Mouse (Mus musculus): ENCODE measurements around the gene Tspan14. TPM values are rescaled to one million over a fixed set of nuclear protein-coding genes. Genes with fewer than 3 reads are reported as not detected.

The Tspan14 gene
- polyA plus RNA-seq, 1 experiment: 4.9 TPM

GRCm38 (mm10) chr14:40893196-40893595 is 73.4 kb downstream of the Tspan14 start, which contains the start of gene Sh2d4b:
Sh2d4b (minus strand) TSS chr14:40893266.
- no peak for TF ChIP-seq GATA1 (IDR thresholded peaks at IDR 0.05; ENCODE audit: low read length)

- TF ChIP-seq GATA1 (IDR thresholded peaks at IDR 0.05; ENCODE audit: low read length): no peak
Measured at GRCm38 (mm10) chr14:40892326-40892825, 74.2 kb downstream of the Tspan14 start.

- TF ChIP-seq GATA1 (IDR thresholded peaks at IDR 0.05; ENCODE audit: low read length): no peak
Measured at GRCm38 (mm10) chr14:40891506-40891905, 75.1 kb downstream of the Tspan14 start.

- TF ChIP-seq GATA1 (IDR thresholded peaks at IDR 0.05; ENCODE audit: low read length): no peak
Measured at GRCm38 (mm10) chr14:40889704-40890103, 76.9 kb downstream of the Tspan14 start.

GRCm38 (mm10) chr14:40889181-40889580 is 77.4 kb downstream of the Tspan14 start:
- TF ChIP-seq GATA1 (IDR thresholded peaks at IDR 0.05; ENCODE audit: low read length): no peak

GRCm38 (mm10) chr14:40886428-40887202 is 80.0 kb downstream of the Tspan14 start:
- TF ChIP-seq GATA1 (IDR thresholded peaks at IDR 0.05; ENCODE audit: low read length): no peak

GRCm38 (mm10) chr14:40885752-40886151 is 80.9 kb downstream of the Tspan14 start:
- TF ChIP-seq GATA1 (IDR thresholded peaks at IDR 0.05; ENCODE audit: low read length): no peak

- TF ChIP-seq GATA1 (IDR thresholded peaks at IDR 0.05; ENCODE audit: low read length): no peak
Measured at GRCm38 (mm10) chr14:40885225-40885624, 81.4 kb downstream of the Tspan14 start.

- TF ChIP-seq GATA1 (IDR thresholded peaks at IDR 0.05; ENCODE audit: low read length): no peak
Measured at GRCm38 (mm10) chr14:40874565-40874964, 92.0 kb downstream of the Tspan14 start.

GRCm38 (mm10) chr14:40873961-40874360 is 92.6 kb downstream of the Tspan14 start:
- no peak for TF ChIP-seq GATA1 (IDR thresholded peaks at IDR 0.05; ENCODE audit: low read length)

GRCm38 (mm10) chr14:40870598-40870997 is 96.0 kb downstream of the Tspan14 start:
- no peak for TF ChIP-seq GATA1 (IDR thresholded peaks at IDR 0.05; ENCODE audit: low read length)

- no peak for TF ChIP-seq GATA1 (IDR thresholded peaks at IDR 0.05; ENCODE audit: low read length)
Measured at GRCm38 (mm10) chr14:40864811-40865514, 101.6 kb downstream of the Tspan14 start.

GRCm38 (mm10) chr14:40863659-40864058 is 102.9 kb downstream of the Tspan14 start:
- TF ChIP-seq GATA1 (IDR thresholded peaks at IDR 0.05; ENCODE audit: low read length): no peak

- no peak for TF ChIP-seq GATA1 (IDR thresholded peaks at IDR 0.05; ENCODE audit: low read length)
Measured at GRCm38 (mm10) chr14:40863022-40863421, 103.6 kb downstream of the Tspan14 start.

Other genes starting within 250 kb of the Tspan14 start
- gene Sh2d4b, start 73.5 kb downstream of the Tspan14 start, polyA plus RNA-seq (2012): not detected in 2 replicates
- 13.4 and 16.4 TPM in 2 replicates for gene Fam213a, start 47.0 kb upstream of the Tspan14 start, polyA plus RNA-seq (2012)
- gene Dydc2, start 102.4 kb upstream of the Tspan14 start, polyA plus RNA-seq (2012): not detected in 2 replicates
- not detected in 2 replicates for gene Dydc1, start 106.1 kb upstream of the Tspan14 start, polyA plus RNA-seq (2012)
- gene Mat1a, start 138.2 kb upstream of the Tspan14 start, polyA plus RNA-seq (2012): not detected in 2 replicates
- gene Sftpa1, start 165.0 kb upstream of the Tspan14 start, polyA plus RNA-seq (2012): not detected in 2 replicates
- gene Mbl1, start 184.7 kb upstream of the Tspan14 start, polyA plus RNA-seq (2012): not detected in 2 replicates
- gene Sftpd, start 218.3 kb upstream of the Tspan14 start, polyA plus RNA-seq (2012): not detected in 2 replicates